Mouse (Mus musculus): ENCODE data around the gene Ctnnb1. TPM values are rescaled to one million over a fixed set of nuclear protein-coding genes. Genes with fewer than 3 reads are reported as not detected.

The Ctnnb1 gene
- 137 and 141 TPM in 2 replicates for polyA plus RNA-seq (2021; fragmentation: Nextera tagmentation)
- long read RNA-seq, experiment 1, transcript Ctnnb1-201 (15 exons, 3,623 nt), result major isoform, 67 of 255 reads
- long read RNA-seq, experiment 1, transcript Ctnnb1-215 (1 exons, 1,292 nt), result minor isoform, 33 of 255 reads
- long read RNA-seq, experiment 1, partial matches to known transcripts, result 147 of 255 reads
- long read RNA-seq, experiment 1, other reads (novel, unspliced or antisense), result 8 of 255 reads
- long read RNA-seq, experiment 2, transcript Ctnnb1-201 (15 exons, 3,623 nt), result major isoform, 411 of 606 reads
- long read RNA-seq, experiment 2, partial matches to known transcripts, result 142 of 606 reads
- long read RNA-seq, experiment 2, other reads (novel, unspliced or antisense), result 52 of 606 reads

DNA sequence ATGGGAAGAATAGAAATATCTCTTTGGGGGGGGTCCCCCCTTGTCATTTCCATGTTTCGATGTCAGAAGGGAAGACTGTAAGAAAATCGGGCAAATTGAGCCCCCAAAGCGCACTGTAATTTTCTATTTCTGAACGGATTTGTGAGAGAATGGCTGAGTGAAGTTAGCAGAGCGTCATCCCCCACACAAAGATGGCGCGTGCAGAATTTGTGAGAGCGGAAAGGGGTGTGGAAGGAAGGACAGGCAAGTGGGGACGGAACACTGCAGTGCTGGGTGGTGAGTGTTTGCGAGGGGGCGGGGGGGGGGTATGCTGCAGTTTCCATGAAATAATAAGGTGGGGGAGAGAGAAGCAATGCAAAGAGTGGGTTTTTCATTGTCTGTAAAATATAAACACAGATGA is at the start of gene Ctnnb1:
Gene Ctnnb1 (plus strand): TSS at position 136 of the 400 bp plus-strand sequence.

Small RNAs within 50 kb of the gene (microRNA-seq; reads per million reads assigned to microRNA genes)
- gene Mir7090, result not detected

Data from layer of hippocampus, adult 6 months (tissue).